Mouse (Mus musculus): ENCODE results near the gene Vmn1r23.
"Not testable (repeated sequence)": the region's sequence is repeated elsewhere in the genome, so short reads cannot be mapped to it uniquely, and the experiment has no call there.

Gene Vmn1r23

DNA sequence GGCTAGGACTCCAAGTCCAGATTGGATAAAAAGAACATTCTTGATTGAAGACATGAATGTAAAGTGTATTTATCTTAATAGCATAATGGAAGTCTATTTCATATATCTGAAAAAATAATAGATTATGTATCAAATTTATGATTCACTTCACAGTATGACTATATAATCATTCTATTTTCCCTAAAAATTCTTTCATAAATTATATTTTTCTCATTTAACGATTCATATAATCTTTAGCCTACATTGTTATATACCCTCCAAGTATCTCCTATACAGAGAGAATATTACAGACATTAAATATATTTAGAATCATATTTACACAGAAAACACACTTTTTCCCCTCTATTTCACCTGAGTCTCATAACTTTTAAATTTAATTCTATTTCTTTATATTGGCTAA is at the start of gene Vmn1r23:
TSS of gene Vmn1r23 (minus strand) at position 101 of the 400 bp plus-strand sequence.
- no peak for DNase-seq

GRCm38 (mm10) chr6:57961403-57961802 is 34.8 kb upstream of the Vmn1r23 start, which contains the start of gene Vmn1r24:
Gene Vmn1r24, minus strand, starts transcription at chr6:57961503.
- DNase-seq, result not testable (repeated sequence)

DNA sequence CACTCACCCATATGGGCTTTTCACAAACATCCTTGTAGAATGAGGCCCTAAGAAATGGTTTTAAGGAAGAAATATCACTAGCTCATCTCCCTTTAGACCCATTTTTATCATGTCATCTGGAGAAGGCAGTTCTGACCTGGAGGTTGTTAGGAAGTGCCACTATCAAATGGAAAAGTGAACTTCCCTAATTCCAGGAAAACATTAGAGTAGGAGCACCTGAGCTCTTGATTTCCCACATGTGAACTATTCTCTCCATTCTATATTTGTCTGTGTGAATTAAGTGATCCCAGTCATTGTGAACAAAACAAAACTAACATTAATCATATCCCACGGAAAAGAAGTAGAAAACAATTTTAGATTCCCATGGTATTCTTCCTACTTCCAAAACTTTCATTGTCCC is 18.7 kb downstream of the Vmn1r23 start, which contains the start of gene Vmn1r22:
TSS of gene Vmn1r22 (minus strand) at position 101 of the 400 bp plus-strand sequence.
- DNase-seq, result no peak
